Mouse (Mus musculus) MEL (cell line): ENCODE results near the gene Oas1c. TPM values are rescaled to one million over a fixed set of nuclear protein-coding genes. Genes with fewer than 3 reads are reported as not detected.

Source experiments
- DNase-seq: peaks from one replicate; pipeline ENCODE4 v3.0.0; 2011; ENCODE audit warnings: low read depth, low spot score
- H3K27ac ChIP-seq: 2 replicates; pipeline ENCODE4 v1.5.1; 2012; ENCODE audit warnings: low read depth, mild to moderate bottlenecking, control low read depth, low read length, moderate library complexity; ENCODE audit not compliant: control insufficient read depth
- H3K27me3 ChIP-seq, 2 experiments: fragments of 150-350 bp in 1 of 2; sonication (generic) in 1 of 2; 2 replicates each; pipeline ENCODE4 v1.6.1; 2012; ENCODE audit warnings: low read length in 2 of 2, mild to moderate bottlenecking in 2 of 2, improper control_type of control experiment in 1 of 2, moderate library complexity in 1 of 2; ENCODE audit not compliant: insufficient read depth in 2 of 2, control insufficient read depth in 1 of 2
- H3K36me3 ChIP-seq, 2 experiments: 2 replicates each; pipeline ENCODE4 v1.6.1; 2012 to 2014; ENCODE audit warnings: low read length in 2 of 2, improper control_type of control experiment in 1 of 2, inconsistent platforms in 1 of 2, mild to moderate bottlenecking in 1 of 2; ENCODE audit not compliant: insufficient read depth in 2 of 2, control insufficient read depth in 1 of 2
- H3K4me1 ChIP-seq, 2 experiments: fragments of 150-350 bp in 1 of 2; sonication (generic) in 1 of 2; 2 replicates each; pipeline ENCODE4 v1.6.1; 2012; ENCODE audit warnings: low read length in 2 of 2, improper control_type of control experiment in 1 of 2, mild to moderate bottlenecking in 1 of 2; ENCODE audit not compliant: insufficient read depth in 2 of 2, control insufficient read depth in 1 of 2
- H3K4me3 ChIP-seq, 2 experiments: fragments of 150-350 bp in 1 of 2; sonication (generic) in 1 of 2; 2 replicates each; pipeline ENCODE4 v1.5.1; 2012; ENCODE audit warnings: low read depth in 2 of 2, low read length in 2 of 2, mild to moderate bottlenecking in 2 of 2, moderate library complexity in 2 of 2, control low read depth in 1 of 2, improper control_type of control experiment in 1 of 2; ENCODE audit not compliant: control insufficient read depth in 1 of 2, insufficient read depth in 1 of 2
- H3K79me2 ChIP-seq: 2 replicates; pipeline ENCODE4 v1.6.1; 2012; ENCODE audit warnings: mild to moderate bottlenecking, low read length, moderate library complexity; ENCODE audit not compliant: control insufficient read depth, poor library complexity, insufficient read depth
- H3K9ac ChIP-seq: 2 replicates; pipeline ENCODE4 v1.6.1; 2012; ENCODE audit warnings: low read depth, mild to moderate bottlenecking, control low read depth, low read length, moderate library complexity; ENCODE audit not compliant: control insufficient read depth, poor library complexity, severe bottlenecking
- H3K9me3 ChIP-seq: fragments of 150-350 bp; sonication (generic); replicated peaks from 2 replicates; pipeline ENCODE4 v1.6.1; 2012; ENCODE audit warnings: mild to moderate bottlenecking, low read length, improper control_type of control experiment, moderate library complexity; ENCODE audit not compliant: insufficient read depth
- BHLHE40 ChIP-seq: IDR thresholded peaks from 2 replicates; pipeline ENCODE4 v1.6.1; 2012; ENCODE audit warnings: low read depth, mild to moderate bottlenecking, inconsistent platforms, low read length, improper control_type of control experiment, borderline replicate concordance
- CHD1 ChIP-seq: IDR thresholded peaks from 2 replicates; pipeline ENCODE4 v1.6.1; 2012; ENCODE audit warnings: low read depth, mild to moderate bottlenecking, inconsistent platforms, low read length, improper control_type of control experiment
- EP300 ChIP-seq, 2 experiments: IDR thresholded peaks; 2 replicates each; pipeline ENCODE4 v1.6.1; 2011; ENCODE audit warnings: improper control_type of control experiment in 2 of 2, low read length in 2 of 2, low read depth in 1 of 2, mild to moderate bottlenecking in 1 of 2
- ETS1 ChIP-seq: IDR thresholded peaks from 2 replicates; pipeline ENCODE4 v1.6.1; 2012; ENCODE audit warnings: low read depth, mild to moderate bottlenecking, inconsistent platforms, low read length, improper control_type of control experiment, moderate library complexity
- GABPA ChIP-seq: IDR thresholded peaks from 2 replicates; pipeline ENCODE4 v1.6.1; 2012; ENCODE audit warnings: low read depth, mild to moderate bottlenecking, inconsistent platforms, low read length, improper control_type of control experiment, moderate library complexity
- GATA1 ChIP-seq: IDR thresholded peaks from 2 replicates; pipeline ENCODE4 v1.6.1; 2011; ENCODE audit warnings: low read depth, low read length, improper control_type of control experiment
- HCFC1 ChIP-seq: IDR thresholded peaks from 2 replicates; pipeline ENCODE4 v1.6.1; 2012; ENCODE audit warnings: low read depth, mild to moderate bottlenecking, inconsistent platforms, low read length, improper control_type of control experiment, moderate library complexity
- MAFK ChIP-seq: IDR thresholded peaks from 2 replicates; pipeline ENCODE4 v1.6.1; 2011; ENCODE audit warnings: low read depth, mild to moderate bottlenecking, low read length, improper control_type of control experiment, borderline replicate concordance
- MEF2A ChIP-seq: IDR thresholded peaks from 2 replicates; pipeline ENCODE4 v1.6.1; 2014; ENCODE audit warnings: low read depth, mild to moderate bottlenecking, inconsistent platforms, low read length, improper control_type of control experiment; ENCODE audit not compliant: poor library complexity, insufficient replicate concordance, severe bottlenecking; ENCODE audit errors: extremely low read depth
- MXI1 ChIP-seq: IDR thresholded peaks from 2 replicates; pipeline ENCODE4 v1.6.1; 2011; ENCODE audit warnings: mild to moderate bottlenecking, low read depth, low read length, improper control_type of control experiment
- MYC ChIP-seq: IDR thresholded peaks from 2 replicates; pipeline ENCODE4 v1.6.1; 2011; ENCODE audit warnings: low read depth, mild to moderate bottlenecking, low read length, improper control_type of control experiment, moderate library complexity
- NRF1 ChIP-seq: IDR thresholded peaks from 2 replicates; pipeline ENCODE4 v1.6.1; 2014; ENCODE audit warnings: low read depth, mild to moderate bottlenecking, inconsistent platforms, low read length, improper control_type of control experiment, moderate library complexity; ENCODE audit not compliant: poor library complexity, insufficient read depth, severe bottlenecking
- POLR2AphosphoS2 ChIP-seq: IDR thresholded peaks from 2 replicates; pipeline ENCODE4 v1.6.1; 2011; ENCODE audit warnings: low read length, improper control_type of control experiment
- RAD21 ChIP-seq: IDR thresholded peaks from 2 replicates; pipeline ENCODE4 v1.6.1; 2011; ENCODE audit warnings: mild to moderate bottlenecking, low read depth, low read length, improper control_type of control experiment
- SIN3A ChIP-seq: IDR thresholded peaks from 2 replicates; pipeline ENCODE4 v1.6.1; 2012; ENCODE audit warnings: low read length, improper control_type of control experiment, inconsistent platforms
- SMC3 ChIP-seq: IDR thresholded peaks from 2 replicates; pipeline ENCODE4 v1.6.1; 2011; ENCODE audit warnings: low read depth, low read length, improper control_type of control experiment
- TBP ChIP-seq: IDR thresholded peaks from 2 replicates; pipeline ENCODE4 v1.8.0; 2011; ENCODE audit warnings: low read depth, low read length, improper control_type of control experiment
- TCF12 ChIP-seq: IDR thresholded peaks from 2 replicates; pipeline ENCODE4 v1.6.1; 2014; ENCODE audit warnings: low read depth, mild to moderate bottlenecking, inconsistent platforms, low read length, improper control_type of control experiment, moderate library complexity
- USF1 ChIP-seq: IDR thresholded peaks from 2 replicates; pipeline ENCODE4 v1.6.1; 2014; ENCODE audit warnings: low read depth, mild to moderate bottlenecking, inconsistent platforms, low read length, improper control_type of control experiment, moderate library complexity
- USF2 ChIP-seq, 2 experiments: IDR thresholded peaks; 2 replicates each; pipeline ENCODE4 v1.6.1; 2011 to 2012; ENCODE audit warnings: improper control_type of control experiment in 2 of 2, low read length in 2 of 2, borderline replicate concordance in 1 of 2, inconsistent platforms in 1 of 2, low read depth in 1 of 2, mild to moderate bottlenecking in 1 of 2; ENCODE audit not compliant: insufficient read depth in 1 of 2
- ZNF384 ChIP-seq: IDR thresholded peaks from 2 replicates; pipeline ENCODE4 v1.6.1; 2012; ENCODE audit warnings: low read depth, mild to moderate bottlenecking, inconsistent platforms, low read length, improper control_type of control experiment
- polyA plus RNA-seq, 2 experiments: library from polyadenylated mRNA; stranded (reverse) in 1 of 2; unstranded in 1 of 2; fragments of >175 nt in 1 of 2; fragments of >200 nt in 1 of 2; gene quantifications; 2 replicates each; pipeline versions ENCODE4 v1.2.1 to v1.2.4; 2012; ENCODE audit warnings: low replicate concordance in 2 of 2, low read depth in 1 of 2; ENCODE audit not compliant: insufficient read length in 2 of 2, insufficient read depth in 1 of 2, missing spikeins in 1 of 2
- total RNA-seq: library from RNA; depleted of rRNA; stranded (reverse); fragments of 300-350 nt; gene quantifications from 2 replicates; pipeline ENCODE4 v1.2.3, GENCODE M21; 2012

Oas1c gene
- total and polyA plus RNA-seq, 3 experiments, result 0.85 to 1.8 TPM; not detected in 1

GRCm38 (mm10) chr5:120761901-120762300, 50.4 kb downstream of the Oas1c start:
- no peaks in the 10 kb centered on the region for H3K27me3 ChIP-seq
- no peak for TF ChIP-seq EP300 (IDR thresholded peaks at IDR 0.05; ENCODE audit: low read depth in 1 of 2, low read length in 2 of 2)
- TF ChIP-seq HCFC1, result no peak
- no peak for TF ChIP-seq USF2 (IDR thresholded peaks at IDR 0.05; ENCODE audit: borderline replicate concordance in 1 of 2, insufficient read depth in 1 of 2, low read depth in 1 of 2, low read length in 2 of 2)
- no peak for TF ChIP-seq SIN3A
- no peak for TF ChIP-seq MYC
- TF ChIP-seq ZNF384, result no peak
- no peak for TF ChIP-seq ETS1
- no peak for TF ChIP-seq SMC3
- no peak for TF ChIP-seq MEF2A
- no peak for TF ChIP-seq NRF1
- TF ChIP-seq TBP, result no peak
- no peak for TF ChIP-seq USF1
- no peak for TF ChIP-seq BHLHE40
- no peak for TF ChIP-seq CHD1

GRCm38 (mm10) chr5:120754215-120754614, 58.1 kb downstream of the Oas1c start:
- peaks cover 0 to 2% of the 10 kb centered on the region in 2 experiments; a peak in 3 of 4 replicates for H3K4me1 ChIP-seq
- DNase-seq, result no peak
- H3K27me3 ChIP-seq, result no peaks in the 10 kb centered on the region
- H3K9ac ChIP-seq, result no peak overlapping the region
- no peaks in the 10 kb centered on the region for H3K36me3 ChIP-seq
- H3K4me3 ChIP-seq, result no peak overlapping the region
- no peaks in the 10 kb centered on the region for H3K79me2 ChIP-seq
- TF ChIP-seq GABPA (no peak), POLR2AphosphoS2 (no peak), ETS1 (no peak), MAFK (no peak), MYC (no peak), RAD21 (no peak), MXI1 (no peak), NRF1 (no peak), GATA1 (no peak), USF1 (no peak), TCF12 (no peak), USF2 (IDR thresholded peaks at IDR 0.05; ENCODE audit: borderline replicate concordance in 1 of 2, insufficient read depth in 1 of 2, low read depth in 1 of 2, low read length in 2 of 2) (no peak), HCFC1 (no peak)
- no peak overlapping the region for H3K27ac ChIP-seq
- no peaks in the 10 kb centered on the region for H3K9me3 ChIP-seq

More at GRCm38 (mm10) chr5:120761901-120762300, 50.4 kb downstream of the Oas1c start:
- Histone ChIP-seq H3K9me3 (no peaks in the 10 kb centered on the region), H3K9ac (no peak overlapping the region), H3K4me1 (no peaks in the 10 kb centered on the region), H3K79me2 (no peaks in the 10 kb centered on the region), H3K4me3 (no peak overlapping the region), H3K27ac (no peak overlapping the region), H3K36me3 (no peaks in the 10 kb centered on the region)
- DNase-seq, result no peak
